Mouse (Mus musculus) neural tube, embryonic 15.5 days (tissue): ENCODE measurements around the gene Atp6v1b1. TPM values are rescaled to one million over a fixed set of nuclear protein-coding genes. Genes with fewer than 3 reads are reported as not detected.

ENCODE experiments used
- ATAC-seq: fragments of 200-750 bp; cut with Nextera tagmentation; 2 replicates; pipeline ENCODE4 v1.8.0; 2017; ENCODE audit warnings: mild to moderate bottlenecking, moderate TSS enrichment, moderate library complexity; ENCODE audit not compliant: low FRiP score
- H3K27ac ChIP-seq: fragments of 300-500 bp; sonication (generic); replicated peaks from 2 replicates; pipeline ENCODE4 v1.5.1; 2015; ENCODE audit warnings: mild to moderate bottlenecking, inconsistent platforms
- H3K27me3 ChIP-seq: fragments of 300-500 bp; sonication (generic); replicated peaks from 2 replicates; pipeline ENCODE4 v1.6.1; 2015; ENCODE audit warnings: inconsistent platforms
- H3K36me3 ChIP-seq: fragments of 300-500 bp; sonication (generic); 2 replicates; pipeline ENCODE4 v1.6.1; 2015; ENCODE audit warnings: inconsistent platforms
- H3K4me1 ChIP-seq: fragments of 300-500 bp; sonication (generic); 2 replicates; pipeline ENCODE4 v1.6.1; 2015; ENCODE audit warnings: inconsistent platforms
- H3K4me2 ChIP-seq: fragments of 300-500 bp; sonication (generic); 2 replicates; pipeline ENCODE4 v1.6.1; 2015; ENCODE audit warnings: inconsistent platforms, mild to moderate bottlenecking, moderate library complexity
- H3K4me3 ChIP-seq: fragments of 300-500 bp; sonication (generic); replicated peaks from 2 replicates; pipeline ENCODE4 v1.5.1; 2015; ENCODE audit warnings: mild to moderate bottlenecking, inconsistent platforms
- H3K9ac ChIP-seq: fragments of 300-500 bp; sonication (generic); replicated peaks from 2 replicates; pipeline ENCODE4 v1.6.1; 2015; ENCODE audit warnings: mild to moderate bottlenecking, inconsistent platforms
- H3K9me3 ChIP-seq: fragments of 300-500 bp; sonication (generic); replicated peaks from 2 replicates; pipeline ENCODE4 v1.6.1; 2016; ENCODE audit warnings: inconsistent platforms
- WGBS: fragments of 180-500 bp; shearing (Covaris S2); methylation state at CpG from one replicate; pipeline ENCODE4 v1.1.7; 2015; ENCODE audit warnings: mixed read lengths; 5-methylcytosine and 5-hydroxymethylcytosine counted together
- polyA plus RNA-seq: library from polyadenylated mRNA; unstranded; fragments of >200 nt; fragmentation: Nextera tagmentation; extraction: Ambion mirVana; gene quantifications from 2 replicates; pipeline ENCODE4 v1.2.1, GENCODE M21; 2015

Gene Atp6v1b1
- polyA plus RNA-seq, 1 experiment from 2014 or later, result not detected

- WGBS, result 17% methylated on average over 5 of the region's 5 CpGs
- Histone ChIP-seq H3K4me1 (0 out of 2 replicates have a peak, but pooled peaks cover 4% of the 10 kb centered on the region), H3K9ac (no peak overlapping the region), H3K4me2 (no peak overlapping the region), H3K4me3 (no peak overlapping the region), H3K9me3 (no peaks in the 10 kb centered on the region), H3K27ac (no peak overlapping the region), H3K36me3 (no peaks in the 10 kb centered on the region), H3K27me3 (peaks cover 92% of the 10 kb centered on the region)
- no peak for ATAC-seq
Measured at GRCm38 (mm10) chr6:83704701-83705100, 38.1 kb upstream of the Atp6v1b1 start.

- H3K27me3 ChIP-seq, result peaks cover 98% of the 10 kb centered on the region
- no peak overlapping the region for H3K9ac ChIP-seq
- H3K4me2 ChIP-seq, result no peak overlapping the region
- ATAC-seq, result no peak
- no peak overlapping the region for H3K27ac ChIP-seq
- H3K36me3 ChIP-seq, result no peaks in the 10 kb centered on the region
- no peak overlapping the region for H3K4me3 ChIP-seq
- 3% methylated on average over 6 of the region's 6 CpGs for WGBS
- H3K9me3 ChIP-seq, result no peaks in the 10 kb centered on the region
- peaks cover 19% of the 10 kb centered on the region for H3K4me1 ChIP-seq
Measured at GRCm38 (mm10) chr6:83707738-83708510, 34.9 kb upstream of the Atp6v1b1 start.

- H3K4me3 ChIP-seq, result peak overlapping the region; percentile 27
- 0 out of 2 replicates have a peak, but pooled peaks have one; percentile 29 for ATAC-seq
Measured at GRCm38 (mm10) chr6:83710361-83711066, 32.3 kb upstream of the Atp6v1b1 start.

GRCm38 (mm10) chr6:83711067-83711675 is 31.6 kb upstream of the Atp6v1b1 start, which contains the start of gene Vax2:
Gene Vax2, plus strand, starts transcription at chr6:83711264.
- H3K9ac ChIP-seq, result no peak within 1 kb of the TSS
- WGBS, result under 1% methylated on average over 46 of the region's 46 CpGs
- peaks cover 19% of the 10 kb centered on the region for H3K4me1 ChIP-seq

More at GRCm38 (mm10) chr6:83710361-83711066, 32.3 kb upstream of the Atp6v1b1 start:
- Histone ChIP-seq H3K4me2 (peak overlapping the region; percentile 56), H3K9me3 (no peaks in the 10 kb centered on the region), H3K9ac (no peak overlapping the region), H3K27me3 (peaks cover 98% of the 10 kb centered on the region), H3K36me3 (no peaks in the 10 kb centered on the region), H3K4me1 (peaks cover 19% of the 10 kb centered on the region), H3K27ac (no peak overlapping the region)
- WGBS, result 1% methylated on average over 32 of the region's 32 CpGs

GRCm38 (mm10) chr6:83711725-83712475 is 30.9 kb upstream of the Atp6v1b1 start:
- Histone ChIP-seq H3K4me2 (peak overlapping the region; percentile 56), H3K4me1 (peaks cover 19% of the 10 kb centered on the region), H3K27me3 (peaks cover 93% of the 10 kb centered on the region), H3K4me3 (peak overlapping the region; percentile 27; the same call in 1 of the 2 replicates), H3K36me3 (no peaks in the 10 kb centered on the region), H3K9ac (no peak overlapping the region), H3K27ac (no peak overlapping the region), H3K9me3 (no peaks in the 10 kb centered on the region)
- ATAC-seq, result no peak
- 1% methylated on average over 45 of the region's 45 CpGs for WGBS

More at GRCm38 (mm10) chr6:83711067-83711675, 31.6 kb upstream of the Atp6v1b1 start, which contains the start of gene Vax2:
- no peak within 1 kb of the TSS for H3K27ac ChIP-seq
- H3K4me3 ChIP-seq, result peak within 1 kb of the TSS; percentile 27
- H3K36me3 ChIP-seq, result no peaks in the 10 kb centered on the region
- H3K4me2 ChIP-seq, result peak within 1 kb of the TSS; percentile 56
- H3K9me3 ChIP-seq, result no peaks in the 10 kb centered on the region
- H3K27me3 ChIP-seq, result peaks cover 98% of the 10 kb centered on the region
- ATAC-seq, result peak; percentile 60; the same call in 1 of the 2 replicates

GRCm38 (mm10) chr6:83713271-83714136 is 29.3 kb upstream of the Atp6v1b1 start:
- H3K4me1 ChIP-seq, result peaks cover 19% of the 10 kb centered on the region
- no peaks in the 10 kb centered on the region for H3K36me3 ChIP-seq
- no peak for ATAC-seq
- H3K4me2 ChIP-seq, result no peak overlapping the region
- H3K27me3 ChIP-seq, result peaks cover 93% of the 10 kb centered on the region
- H3K27ac ChIP-seq, result no peak overlapping the region
- 2% methylated on average over 12 of the region's 12 CpGs for WGBS
- H3K9me3 ChIP-seq, result no peaks in the 10 kb centered on the region
- no peak overlapping the region for H3K9ac ChIP-seq
- no peak overlapping the region for H3K4me3 ChIP-seq

- no peak for ATAC-seq
- H3K4me1 ChIP-seq, result peaks cover 19% of the 10 kb centered on the region
- no peaks in the 10 kb centered on the region for H3K9me3 ChIP-seq
- no peak overlapping the region for H3K27ac ChIP-seq
- no peaks in the 10 kb centered on the region for H3K36me3 ChIP-seq
- H3K4me3 ChIP-seq, result no peak overlapping the region
- no peak overlapping the region for H3K9ac ChIP-seq
- H3K4me2 ChIP-seq, result no peak overlapping the region
- under 1% methylated on average over 34 of the region's 34 CpGs for WGBS
- H3K27me3 ChIP-seq, result peaks cover 92% of the 10 kb centered on the region
Measured at GRCm38 (mm10) chr6:83714221-83715123, 28.3 kb upstream of the Atp6v1b1 start.

- H3K27me3 ChIP-seq, result peaks cover 91% of the 10 kb centered on the region
- WGBS, result 2% methylated on average over 30 of the region's 30 CpGs
- H3K27ac ChIP-seq, result no peak overlapping the region
- no peaks in the 10 kb centered on the region for H3K36me3 ChIP-seq
- no peak overlapping the region for H3K9ac ChIP-seq
- no peak overlapping the region for H3K4me3 ChIP-seq
- no peaks in the 10 kb centered on the region for H3K9me3 ChIP-seq
- H3K4me1 ChIP-seq, result peaks cover 17% of the 10 kb centered on the region
- H3K4me2 ChIP-seq, result no peak overlapping the region
- no peak for ATAC-seq
Measured at GRCm38 (mm10) chr6:83715461-83716196, 27.2 kb upstream of the Atp6v1b1 start.

GRCm38 (mm10) chr6:83717026-83717425 is 25.8 kb upstream of the Atp6v1b1 start:
- H3K4me3 ChIP-seq, result no peak overlapping the region
- WGBS, result 0% methylated on average over 8 of the region's 8 CpGs
- no peak for ATAC-seq

More at GRCm38 (mm10) chr6:83717026-83717425, 25.8 kb upstream of the Atp6v1b1 start:
- Histone ChIP-seq H3K9ac (no peak overlapping the region), H3K4me2 (no peak overlapping the region), H3K4me1 (peaks cover 3% of the 10 kb centered on the region), H3K9me3 (no peaks in the 10 kb centered on the region), H3K36me3 (no peaks in the 10 kb centered on the region), H3K27ac (no peak overlapping the region), H3K27me3 (peaks cover 92% of the 10 kb centered on the region)
